Mouse (Mus musculus): Measurements from ENCODE around the gene C530008M17Rik. TPM values are rescaled to one million over a fixed set of nuclear protein-coding genes. Genes with fewer than 3 reads are reported as not detected.

C530008M17Rik gene
- total and polyA plus RNA-seq, 3 experiments = 0.04 to 0.44 TPM; not detected in 1

- no peak overlapping the region for H3K4me2 ChIP-seq (ENCODE audit: insufficient read depth, low read depth, poor library complexity, severe bottlenecking)
- TF ChIP-seq MAX (IDR thresholded peaks at IDR 0.05; ENCODE audit: low read length) = no peak
- no peak for TF ChIP-seq PAX5 (IDR thresholded peaks at IDR 0.05; ENCODE audit: low read length)
- TF ChIP-seq KAT2A (IDR thresholded peaks at IDR 0.05; ENCODE audit: insufficient replicate concordance, low read length) = no peak
- TF ChIP-seq E2F4 (IDR thresholded peaks at IDR 0.05; ENCODE audit: insufficient replicate concordance, low read depth, low read length) = no peak
- TF ChIP-seq ELF1 (IDR thresholded peaks at IDR 0.05; ENCODE audit: low read depth, low read length) = no peak
- no peak for TF ChIP-seq MEF2A (IDR thresholded peaks at IDR 0.05; ENCODE audit: borderline replicate concordance, low read depth, low read length)
- TF ChIP-seq POLR2AphosphoS2 (IDR thresholded peaks at IDR 0.05; ENCODE audit: low read depth, low read length) = no peak
- no peaks in the 10 kb centered on the region for H3K36me3 ChIP-seq (replicated peaks in 1 of 2; ENCODE audit: control insufficient read depth in 1 of 2, insufficient read depth in 1 of 2, low read length in 1 of 2)
- in situ Hi-C loops (cut with MboI; ENCODE audit: low pct_ligation_motif_present, low pct_unique_long_range_greater_than_20kb, low sequenced_read_pairs) (no loop called here), dilution Hi-C loops (cut with MboI; ENCODE audit: extremely low pct_ligation_motif_present, extremely low pct_unique_long_range_greater_than_20kb, low sequenced_read_pairs) (no loop called here)
- H3K27me3 ChIP-seq (replicated peaks) = no peaks in the 10 kb centered on the region
- no peak overlapping the region for H3K4me3 ChIP-seq (replicated peaks in 1 of 3; ENCODE audit: low read depth in 2 of 3, low read length in 2 of 3, poor library complexity in 1 of 3)
- H3K4me1 ChIP-seq (ENCODE audit: control insufficient read depth in 1 of 2, insufficient read depth in 2 of 2) = peaks cover 4 to 31% of the 10 kb centered on the region in 2 experiments; a peak in 2 of 4 replicates
- peaks cover 4% of the 10 kb centered on the region for H3K9me3 ChIP-seq (replicated peaks; ENCODE audit: low read length)
- H3K27ac ChIP-seq (ENCODE audit: insufficient read depth, low read depth) = no peak overlapping the region
- no peaks in the 10 kb centered on the region for H3K79me2 ChIP-seq (replicated peaks; ENCODE audit: control insufficient read depth, extremely low read depth, insufficient read depth, poor library complexity, severe bottlenecking)
- no peak for DNase-seq (ENCODE audit: extremely low read depth)
- H3K9ac ChIP-seq (ENCODE audit: insufficient read depth, low read depth) = no peak overlapping the region
Measured at GRCm38 (mm10) chr5:76760349-76760748, 104.0 kb downstream of the C530008M17Rik start.

- TF ChIP-seq EP300 (IDR thresholded peaks at IDR 0.05; ENCODE audit: low read length) (no peak), RCOR1 (conservative IDR thresholded peaks at IDR 0.05; ENCODE audit: low read depth, low read length) (no peak), SIN3A (IDR thresholded peaks at IDR 0.05; ENCODE audit: low read length) (no peak), KAT2A (IDR thresholded peaks at IDR 0.05; ENCODE audit: insufficient replicate concordance, low read length) (no peak), POLR2AphosphoS2 (IDR thresholded peaks at IDR 0.05; ENCODE audit: low read depth, low read length) (no peak)
- dilution Hi-C loops (cut with MboI; ENCODE audit: extremely low pct_ligation_motif_present, extremely low pct_unique_long_range_greater_than_20kb, low sequenced_read_pairs) = no loop called here
- Histone ChIP-seq H3K27ac (ENCODE audit: insufficient read depth, low read depth) (no peak overlapping the region), H3K9ac (ENCODE audit: insufficient read depth, low read depth) (no peak overlapping the region), H3K4me2 (ENCODE audit: insufficient read depth, low read depth, poor library complexity, severe bottlenecking) (no peak overlapping the region), H3K4me1 (ENCODE audit: control insufficient read depth in 1 of 2, insufficient read depth in 2 of 2) (peaks cover 4 to 37% of the 10 kb centered on the region in 2 experiments; a peak in 2 of 4 replicates), H3K4me3 (replicated peaks in 1 of 3; ENCODE audit: low read depth in 2 of 3, low read length in 2 of 3, poor library complexity in 1 of 3) (no peak overlapping the region), H3K27me3 (replicated peaks) (no peaks in the 10 kb centered on the region), H3K36me3 (replicated peaks in 1 of 2; ENCODE audit: control insufficient read depth in 1 of 2, insufficient read depth in 1 of 2, low read length in 1 of 2) (no peaks in the 10 kb centered on the region), H3K9me3 (replicated peaks; ENCODE audit: low read length) (peaks cover 3% of the 10 kb centered on the region), H3K79me2 (replicated peaks; ENCODE audit: control insufficient read depth, extremely low read depth, insufficient read depth, poor library complexity, severe bottlenecking) (no peaks in the 10 kb centered on the region)
- in situ Hi-C loops (cut with MboI; ENCODE audit: low pct_ligation_motif_present, low pct_unique_long_range_greater_than_20kb, low sequenced_read_pairs) = no loop called here
- no peak for DNase-seq (ENCODE audit: extremely low read depth)
Measured at GRCm38 (mm10) chr5:76762030-76762698, 105.9 kb downstream of the C530008M17Rik start.

GRCm38 (mm10) chr5:76763148-76763701, 106.9 kb downstream of the C530008M17Rik start:
- no peak for DNase-seq (ENCODE audit: extremely low read depth)
- Histone ChIP-seq H3K4me1 (ENCODE audit: control insufficient read depth in 1 of 2, insufficient read depth in 2 of 2) (peaks cover 2 to 30% of the 10 kb centered on the region in 2 experiments; a peak in 2 of 4 replicates), H3K79me2 (replicated peaks; ENCODE audit: control insufficient read depth, extremely low read depth, insufficient read depth, poor library complexity, severe bottlenecking) (no peaks in the 10 kb centered on the region), H3K9ac (ENCODE audit: insufficient read depth, low read depth) (no peak overlapping the region), H3K36me3 (replicated peaks in 1 of 2; ENCODE audit: control insufficient read depth in 1 of 2, insufficient read depth in 1 of 2, low read length in 1 of 2) (no peaks in the 10 kb centered on the region), H3K4me2 (ENCODE audit: insufficient read depth, low read depth, poor library complexity, severe bottlenecking) (no peak overlapping the region), H3K27ac (ENCODE audit: insufficient read depth, low read depth) (no peak overlapping the region), H3K4me3 (replicated peaks in 1 of 3; ENCODE audit: low read depth in 2 of 3, low read length in 2 of 3, poor library complexity in 1 of 3) (no peak overlapping the region), H3K9me3 (replicated peaks; ENCODE audit: low read length) (peaks cover 2% of the 10 kb centered on the region), H3K27me3 (replicated peaks) (no peaks in the 10 kb centered on the region)
- in situ Hi-C loops (cut with MboI; ENCODE audit: low pct_ligation_motif_present, low pct_unique_long_range_greater_than_20kb, low sequenced_read_pairs) = no loop called here
- dilution Hi-C loops (cut with MboI; ENCODE audit: extremely low pct_ligation_motif_present, extremely low pct_unique_long_range_greater_than_20kb, low sequenced_read_pairs) = no loop called here
- TF ChIP-seq GABPA (IDR thresholded peaks at IDR 0.05; ENCODE audit: insufficient replicate concordance, low read depth, low read length) = no peak
- TF ChIP-seq JUND (conservative IDR thresholded peaks at IDR 0.05; ENCODE audit: low read depth, low read length) = no peak
- TF ChIP-seq IRF4 (IDR thresholded peaks at IDR 0.05; ENCODE audit: low read depth, low read length) = no peak
- TF ChIP-seq ZC3H11A (IDR thresholded peaks at IDR 0.05; ENCODE audit: low read depth, low read length) = no peak
- no peak for TF ChIP-seq RAD21 (IDR thresholded peaks at IDR 0.05; ENCODE audit: low read depth, low read length)
- no peak for TF ChIP-seq ZMIZ1 (IDR thresholded peaks at IDR 0.05; ENCODE audit: low read depth, low read length)
- no peak for TF ChIP-seq TBP (conservative IDR thresholded peaks at IDR 0.05; ENCODE audit: low read depth, low read length)
- TF ChIP-seq CTCF (conservative IDR thresholded peaks at IDR 0.05 in 1 of 2, IDR thresholded peaks at IDR 0.05 in 1 of 2; ENCODE audit: low read depth in 2 of 2, low read length in 2 of 2) = no peak

All from CH12.LX (cell line).